22 mouse cellular contexts compared by ENCODE assay signal in the genomic region with DNA sequence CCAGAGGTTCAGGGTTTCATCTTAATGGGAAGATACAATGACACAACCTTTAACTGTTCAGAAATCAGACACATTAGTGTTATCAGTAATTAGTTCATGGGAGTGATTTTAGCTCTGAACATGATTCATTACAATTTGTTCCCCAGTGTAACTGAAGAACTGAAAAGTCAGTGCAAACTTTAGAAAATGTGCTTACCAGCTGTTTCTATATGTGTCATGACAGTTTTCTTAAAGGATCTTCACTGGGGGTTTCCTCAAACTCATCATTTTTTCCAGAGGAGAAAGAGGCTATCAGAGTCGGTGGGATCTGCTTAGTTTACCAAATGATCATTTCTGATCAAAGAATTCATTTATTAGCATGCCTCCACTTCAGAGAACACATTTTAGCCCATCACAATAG. TPM values are rescaled to one million over a fixed set of nuclear protein-coding genes. Genes with fewer than 3 reads are reported as not detected.
DNase-seq lines count a peak whose midpoint lies in the region; ATAC-seq and TF ChIP-seq lines count a peak whose summit lies in the region.
"Had no signal": no experiment of that assay in that cellular context is flagged by ENCODE, and none has a peak within 500 bp of the region (broad histone marks: within the 10 kb centered on the region; RNA-seq: fewer than 3 reads in every experiment).

No protein-coding gene starts in this region.

- no peak for ATAC-seq in forebrain, postnatal 0 days
- ATAC-seq in forebrain, embryonic 12.5 days (ENCODE audit: low FRiP score) = no peak
- ATAC-seq in midbrain, embryonic 11.5 days (ENCODE audit: low FRiP score) = no peak
- ATAC-seq: activated CD4-positive, CD25-positive, alpha-beta regulatory T cell, adult 4 months; forebrain, embryonic 14.5 days; forebrain, embryonic 16.5 days; Patski had no signal

- TF ChIP-seq CTCF in forebrain, postnatal 0 days (IDR thresholded peaks at IDR 0.05; ENCODE audit: low read depth) = no peak
- TF ChIP-seq CTCF in brain, embryonic 14.5 days (IDR thresholded peaks at IDR 0.05; ENCODE audit: borderline replicate concordance, extremely low read depth, insufficient read depth, insufficient read length) = no peak

- no peak overlapping the region for H3K4me2 ChIP-seq in forebrain, postnatal 0 days (ENCODE audit: low read depth)
- H3K4me2 ChIP-seq in forebrain, embryonic 12.5 days = no peak overlapping the region
- H3K4me2 ChIP-seq in midbrain, embryonic 11.5 days = no peak overlapping the region
- H3K4me2 ChIP-seq: embryonic facial prominence, embryonic 12.5 days had no signal

- H3K36me3 ChIP-seq in forebrain, postnatal 0 days (ENCODE audit: insufficient read depth) = no peaks in the 10 kb centered on the region
- H3K36me3 ChIP-seq in forebrain, embryonic 12.5 days (replicated peaks) = no peaks in the 10 kb centered on the region
- no peaks in the 10 kb centered on the region for H3K36me3 ChIP-seq in midbrain, embryonic 11.5 days (ENCODE audit: control insufficient read depth, insufficient read depth, low read length)
- H3K36me3 ChIP-seq in midbrain, embryonic 10.5 days = no peaks in the 10 kb centered on the region
- H3K36me3 ChIP-seq: embryonic facial prominence, embryonic 10.5 days; embryonic facial prominence, embryonic 12.5 days; G1E had no signal

- TF ChIP-seq POLR2A in brain, embryonic 14.5 days (IDR thresholded peaks at IDR 0.05; ENCODE audit: borderline replicate concordance, extremely low read depth, insufficient read depth, insufficient read length, poor library complexity, severe bottlenecking) = no peak

- H3K4me3 ChIP-seq in forebrain, postnatal 0 days (ENCODE audit: low read depth, low read length) = no peak overlapping the region
- no peak overlapping the region for H3K4me3 ChIP-seq in forebrain, embryonic 12.5 days (replicated peaks)
- H3K4me3 ChIP-seq in midbrain, embryonic 11.5 days (ENCODE audit: low read depth, low read length) = no peak overlapping the region
- no peak overlapping the region for H3K4me3 ChIP-seq in midbrain, embryonic 10.5 days
- H3K4me3 ChIP-seq: embryonic facial prominence, embryonic 10.5 days; embryonic facial prominence, embryonic 12.5 days had no signal

- no peak overlapping the region for H3K9ac ChIP-seq in forebrain, postnatal 0 days
- H3K9ac ChIP-seq in forebrain, embryonic 12.5 days = no peak overlapping the region
- no peak overlapping the region for H3K9ac ChIP-seq in midbrain, embryonic 11.5 days (ENCODE audit: low read length)
- H3K9ac ChIP-seq: embryonic facial prominence, embryonic 12.5 days had no signal

- peaks cover 70% of the 10 kb centered on the region for H3K27me3 ChIP-seq in forebrain, postnatal 0 days (ENCODE audit: insufficient read depth, low read length)
- peaks cover 65% of the 10 kb centered on the region for H3K27me3 ChIP-seq in forebrain, embryonic 12.5 days
- peaks cover 68% of the 10 kb centered on the region for H3K27me3 ChIP-seq in midbrain, embryonic 11.5 days (ENCODE audit: control insufficient read depth, insufficient read depth, low read length)
- H3K27me3 ChIP-seq in midbrain, embryonic 10.5 days (ENCODE audit: low read depth, poor library complexity, severe bottlenecking) = peaks cover 95% of the 10 kb centered on the region

- H3K4me1 ChIP-seq in forebrain, postnatal 0 days (ENCODE audit: insufficient read depth) = 0 out of 2 replicates have a peak, but pooled peaks cover 5% of the 10 kb centered on the region
- H3K4me1 ChIP-seq in forebrain, embryonic 12.5 days = peaks cover 39% of the 10 kb centered on the region
- peaks cover 16% of the 10 kb centered on the region for H3K4me1 ChIP-seq in midbrain, embryonic 11.5 days (ENCODE audit: control insufficient read depth, insufficient read depth, low read length)
- H3K4me1 ChIP-seq in midbrain, embryonic 10.5 days = peaks cover 43% of the 10 kb centered on the region

- peak; percentile 32 for DNase-seq in forebrain, postnatal 0 days
- DNase-seq in midbrain, embryonic 11.5 days (ENCODE audit: low spot score, missing footprints) = peak; percentile 89
- no peak for DNase-seq in midbrain, embryonic 10.5 days (ENCODE audit: low spot score)
- DNase-seq in brain, embryonic 14.5 days (ENCODE audit: low read depth) = peak; percentile 13
- no peak for DNase-seq in kidney, adult 11 months
- DNase-seq in cerebellum, adult 9-10 months = no peak
- DNase-seq: adrenal gland, adult 8-10 months; adrenal gland, postnatal 14 days; adrenal gland, postnatal 36 days; cerebellum, adult 11 months; cerebellum, adult 18-20 months; cerebellum, adult 8-10 months; cerebellum, postnatal 10 days; cerebellum, postnatal 25 days had no signal

- no peak overlapping the region for H3K27ac ChIP-seq in forebrain, postnatal 0 days (ENCODE audit: low read depth, low read length)
- no peak overlapping the region for H3K27ac ChIP-seq in forebrain, embryonic 12.5 days
- H3K27ac ChIP-seq in midbrain, embryonic 11.5 days (ENCODE audit: low read depth, low read length) = no peak overlapping the region
- no peak overlapping the region for H3K27ac ChIP-seq in midbrain, embryonic 10.5 days (replicated peaks)
- H3K27ac ChIP-seq: embryonic facial prominence, embryonic 10.5 days; embryonic facial prominence, embryonic 12.5 days had no signal

- H3K9me3 ChIP-seq in forebrain, postnatal 0 days (ENCODE audit: low read length) = no peaks in the 10 kb centered on the region
- no peaks in the 10 kb centered on the region for H3K9me3 ChIP-seq in forebrain, embryonic 12.5 days
- no peaks in the 10 kb centered on the region for H3K9me3 ChIP-seq in midbrain, embryonic 11.5 days (ENCODE audit: control insufficient read depth, low read length)
- no peaks in the 10 kb centered on the region for H3K9me3 ChIP-seq in midbrain, embryonic 10.5 days (replicated peaks)
- H3K9me3 ChIP-seq: embryonic facial prominence, embryonic 10.5 days; embryonic facial prominence, embryonic 12.5 days had no signal

- WGBS in forebrain, postnatal 0 days = 5% methylated on average over 1 of the region's 1 CpGs
- WGBS in forebrain, embryonic 12.5 days = 4% methylated on average over 1 of the region's 1 CpGs
- WGBS in midbrain, embryonic 11.5 days = 3% methylated on average over 1 of the region's 1 CpGs
- WGBS in midbrain, embryonic 10.5 days = 4% methylated on average over 1 of the region's 1 CpGs

RNA-seq across cellular contexts. Expression of gene Spag6, which starts 1.3 kb away (rescaled TPM):
- not detected in 2 replicates for total RNA-seq in forebrain, postnatal 0 days (2014; rRNA removed)
- 0.06 and 0.21 TPM in 2 replicates for polyA plus RNA-seq in forebrain, postnatal 0 days (2015; fragmentation: Nextera tagmentation; extraction: Ambion mirVana)
- polyA plus RNA-seq in forebrain, embryonic 12.5 days (2016; fragmentation: Nextera tagmentation; extraction: Ambion mirVana) = 0.18 and 0.50 TPM in 2 replicates
- 0.25 and 0.48 TPM in 2 replicates for polyA plus RNA-seq in midbrain, embryonic 11.5 days (2014; fragmentation: Nextera tagmentation; extraction: Ambion mirVana)
- 0.10 and 0.51 TPM in 2 replicates for polyA plus RNA-seq in midbrain, embryonic 10.5 days (2016; fragmentation: Nextera tagmentation; extraction: Ambion mirVana)
- polyA plus RNA-seq in brain, embryonic 14.5 days (2012; rRNA removed) = 0.06 and 0.12 TPM in 2 replicates
- polyA plus RNA-seq: activated CD4-positive, CD25-positive, alpha-beta regulatory T cell, adult 4 months; forebrain, embryonic 16.5 days had no signal

RNA-seq across cellular contexts. Expression of gene Bmi1, which starts 15.7 kb away (rescaled TPM):
- 92.2 and 94.7 TPM in 2 replicates for total RNA-seq in forebrain, postnatal 0 days (2014; rRNA removed)
- polyA plus RNA-seq in forebrain, postnatal 0 days (2015; fragmentation: Nextera tagmentation; extraction: Ambion mirVana) = 17.4 and 21.4 TPM in 2 replicates
- 42.0 and 43.9 TPM in 2 replicates for polyA plus RNA-seq in forebrain, embryonic 12.5 days (2016; fragmentation: Nextera tagmentation; extraction: Ambion mirVana)
- polyA plus RNA-seq in midbrain, embryonic 11.5 days (2014; fragmentation: Nextera tagmentation; extraction: Ambion mirVana) = 42.8 and 46.4 TPM in 2 replicates
- polyA plus RNA-seq in midbrain, embryonic 10.5 days (2016; fragmentation: Nextera tagmentation; extraction: Ambion mirVana) = 25.5 and 26.6 TPM in 2 replicates
- 75.4 and 93.2 TPM in 2 replicates for polyA plus RNA-seq in brain, embryonic 14.5 days (2012; rRNA removed)

RNA-seq across cellular contexts. Expression of gene Commd3, which starts 20.4 kb away (rescaled TPM):
- 164 and 184 TPM in 2 replicates for total RNA-seq in forebrain, postnatal 0 days (2014; rRNA removed)
- 256 and 334 TPM in 2 replicates for polyA plus RNA-seq in forebrain, postnatal 0 days (2015; fragmentation: Nextera tagmentation; extraction: Ambion mirVana)
- 156 and 162 TPM in 2 replicates for polyA plus RNA-seq in forebrain, embryonic 12.5 days (2016; fragmentation: Nextera tagmentation; extraction: Ambion mirVana)
- 119 and 122 TPM in 2 replicates for polyA plus RNA-seq in midbrain, embryonic 11.5 days (2014; fragmentation: Nextera tagmentation; extraction: Ambion mirVana)
- polyA plus RNA-seq in midbrain, embryonic 10.5 days (2016; fragmentation: Nextera tagmentation; extraction: Ambion mirVana) = 82.0 and 101 TPM in 2 replicates
- 114 and 143 TPM in 2 replicates for polyA plus RNA-seq in brain, embryonic 14.5 days (2012; rRNA removed)

Comparison
In these comparisons a context has a peak if more than half of its experiments do, and no peak if none do; other contexts are left out.
1. DNase-seq: peak in forebrain, postnatal 0 days (single experiment), midbrain, embryonic 11.5 days (single experiment) and brain, embryonic 14.5 days (single experiment); none in midbrain, embryonic 10.5 days (single experiment), kidney, adult 11 months (single experiment) and cerebellum, adult 9-10 months (single experiment).